Mouse (Mus musculus) embryonic fibroblast, embryonic 13.5 days (primary cell): ENCODE results near the gene Orai2. TPM values are rescaled to one million over a fixed set of nuclear protein-coding genes. Genes with fewer than 3 reads are reported as not detected.

ENCODE experiments used
- H3K27ac ChIP-seq: 2 replicates; pipeline ENCODE4 v1.5.1; 2012; ENCODE audit warnings: low read length, control low read depth, inconsistent platforms; ENCODE audit not compliant: insufficient read depth
- H3K4me1 ChIP-seq: 2 replicates; pipeline ENCODE4 v1.6.1; 2011; ENCODE audit warnings: low read length; ENCODE audit not compliant: control insufficient read depth, insufficient read depth
- H3K4me3 ChIP-seq: 2 replicates; pipeline ENCODE4 v1.5.1; 2011; ENCODE audit warnings: mild to moderate bottlenecking, control low read depth, low read length; ENCODE audit not compliant: insufficient read depth
- CTCF ChIP-seq: IDR thresholded peaks from 2 replicates; pipeline ENCODE4 v1.5.1; 2011; ENCODE audit warnings: mild to moderate bottlenecking, control low read depth, low read length, moderate library complexity, borderline replicate concordance; ENCODE audit not compliant: insufficient read depth
- POLR2A ChIP-seq: IDR thresholded peaks from 2 replicates; pipeline ENCODE4 v1.6.1; 2011; ENCODE audit warnings: low read depth, mild to moderate bottlenecking, control low read depth, low read length, moderate library complexity
- polyA plus RNA-seq: library from polyadenylated mRNA; stranded (reverse); fragments of >200 nt; gene quantifications from 2 replicates; pipeline ENCODE4 v1.2.4, GENCODE M21; 2011; ENCODE audit warnings: low read depth; ENCODE audit not compliant: missing spikeins, insufficient read length

Orai2 gene
- polyA plus RNA-seq, 1 experiment: 11.3 TPM

DNA sequence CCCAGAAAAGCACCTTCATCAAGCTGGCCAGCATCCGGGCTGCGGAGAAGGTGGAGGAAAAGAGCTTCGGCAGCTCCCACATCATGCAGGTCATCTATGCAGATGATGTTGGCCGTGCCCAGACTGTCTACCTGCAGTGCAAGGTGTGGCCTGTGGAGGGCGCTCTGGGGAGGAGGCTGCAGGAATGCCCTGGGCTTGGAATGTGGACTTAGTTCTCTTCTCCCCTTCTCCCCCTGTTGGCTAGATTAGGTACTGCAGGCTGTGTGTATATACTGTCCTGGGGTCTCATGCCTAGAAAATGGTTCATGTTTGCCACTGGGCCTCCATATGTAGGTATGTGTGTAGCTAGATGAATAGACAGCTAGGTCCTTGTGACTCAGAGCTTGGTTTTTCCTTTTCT lies 66.0 kb downstream of the Orai2 start:
- TF ChIP-seq POLR2A (no peak), CTCF (peak; percentile 45; the same call in 1 of the 2 replicates)
- Histone ChIP-seq H3K4me1 (peaks cover 11% of the 10 kb centered on the region; the same call in 1 of the 2 replicates), H3K27ac (no peak overlapping the region), H3K4me3 (no peak overlapping the region)

DNA sequence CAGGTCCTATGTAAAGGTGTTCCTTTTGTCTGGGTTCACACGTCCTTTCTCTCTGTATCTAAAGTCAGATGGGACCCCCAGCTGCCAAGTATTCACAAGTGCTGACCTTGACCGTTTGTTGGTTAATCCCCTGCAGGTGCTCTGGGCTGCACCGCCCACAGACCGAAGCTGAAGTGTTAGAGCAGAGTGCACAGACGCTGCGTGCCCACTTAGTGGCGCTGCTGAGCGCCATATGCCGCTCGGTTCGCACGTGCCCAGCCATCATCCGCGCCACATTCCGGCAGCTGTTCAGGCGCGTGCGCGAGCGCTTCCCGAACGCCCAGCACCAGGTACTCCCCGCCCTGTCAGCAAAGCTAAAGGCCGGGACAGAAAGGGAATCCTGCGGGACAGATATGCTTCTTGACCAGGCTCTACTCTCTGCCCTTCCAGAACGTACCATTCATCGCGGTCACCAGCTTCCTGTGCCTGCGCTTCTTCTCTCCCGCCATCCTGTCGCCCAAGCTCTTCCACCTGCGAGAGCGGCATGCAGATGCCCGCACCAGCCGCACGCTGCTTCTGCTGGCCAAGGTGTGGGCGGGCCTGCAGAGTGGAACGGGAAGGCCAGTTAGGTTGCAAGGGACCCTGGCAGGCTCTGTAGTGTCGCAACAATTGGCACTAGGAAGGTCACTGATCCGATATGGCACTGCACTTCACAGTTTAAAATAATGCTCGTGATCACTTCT lies 68.3 kb downstream of the Orai2 start:
- H3K4me1 ChIP-seq: no peaks in the 10 kb centered on the region
- no peak overlapping the region for H3K4me3 ChIP-seq
- TF ChIP-seq POLR2A (no peak), CTCF (peak; percentile 97)
- no peak overlapping the region for H3K27ac ChIP-seq

DNA sequence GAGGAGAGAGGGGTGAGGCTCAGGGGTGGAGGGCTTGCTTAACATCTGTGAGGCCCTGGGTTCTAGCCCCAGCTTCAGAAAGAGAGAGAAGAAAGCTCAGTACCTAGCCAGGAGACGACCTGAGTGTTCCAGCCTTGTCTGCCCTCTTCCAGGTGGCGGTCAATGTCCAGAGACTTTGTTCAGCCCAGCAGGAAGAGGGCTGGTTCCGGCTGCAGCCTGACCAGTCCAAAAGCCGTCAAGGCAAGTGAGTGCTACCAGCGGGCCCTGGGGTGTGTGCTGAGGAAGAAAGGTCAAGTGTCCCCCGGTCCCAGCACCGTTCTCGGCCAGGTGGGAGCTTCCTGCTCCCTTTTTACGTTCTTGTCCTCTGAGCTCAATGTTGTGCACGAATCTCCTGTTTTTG lies 72.0 kb downstream of the Orai2 start:
- H3K27ac ChIP-seq: no peak overlapping the region
- TF ChIP-seq CTCF (no peak), POLR2A (no peak)
- 0 out of 2 replicates have a peak, but pooled peaks cover 4% of the 10 kb centered on the region for H3K4me1 ChIP-seq
- no peak overlapping the region for H3K4me3 ChIP-seq

Other genes with a start within 250 kb of the Orai2 start
- gene Ywhag, start 236.1 kb downstream of the Orai2 start, polyA plus RNA-seq: 255 and 333 TPM in 2 replicates
- gene Ssc4d, start 196.2 kb downstream of the Orai2 start, polyA plus RNA-seq: 3.2 and 3.3 TPM in 2 replicates
- gene Zp3, start 190.6 kb downstream of the Orai2 start, polyA plus RNA-seq: not detected in 2 replicates
- 8.5 and 10.9 TPM in 2 replicates for gene Dtx2, start 175.9 kb downstream of the Orai2 start, polyA plus RNA-seq
- 0.23 and 1.0 TPM in 2 replicates for gene Upk3b, start 132.2 kb downstream of the Orai2 start, polyA plus RNA-seq
- not detected in 2 replicates for gene Upk3bl, start 116.2 kb downstream of the Orai2 start, polyA plus RNA-seq
- 20.6 and 39.8 TPM in 2 replicates for gene Rasa4, start 86.8 kb downstream of the Orai2 start, polyA plus RNA-seq
- gene Polr2j, start 54.1 kb downstream of the Orai2 start, polyA plus RNA-seq: 67.7 TPM in 2 replicates
- gene Lrwd1, start 34.6 kb downstream of the Orai2 start, polyA plus RNA-seq: 22.5 and 24.1 TPM in 2 replicates
- 8.1 and 8.8 TPM in 2 replicates for gene Alkbh4, start 34.6 kb downstream of the Orai2 start, polyA plus RNA-seq
- 39.4 TPM in 2 replicates for gene Prkrip1, start 28.2 kb upstream of the Orai2 start, polyA plus RNA-seq
- 1.3 and 2.0 TPM in 2 replicates for gene Sh2b2, start 75.8 kb upstream of the Orai2 start, polyA plus RNA-seq